Mouse (Mus musculus) intestine, embryonic 16.5 days (tissue): ENCODE results near the gene Jakmip3. TPM values are rescaled to one million over a fixed set of nuclear protein-coding genes. Genes with fewer than 3 reads are reported as not detected.

ENCODE experiments used
- polyA plus RNA-seq: library from polyadenylated mRNA; unstranded; fragments of >200 nt; fragmentation: Nextera tagmentation; extraction: Ambion mirVana; gene quantifications from 2 replicates; pipeline ENCODE4 v1.2.1, GENCODE M21; 2015

Gene Jakmip3
- polyA plus RNA-seq, 1 experiment from 2014 or later: 0.10 TPM

Other genes starting within 250 kb of the Jakmip3 start
- 8.9 and 9.7 TPM in 2 replicates for gene Ppp2r2d, start 94.7 kb upstream of the Jakmip3 start, polyA plus RNA-seq
- gene Mapk1ip1, start 94.5 kb upstream of the Jakmip3 start, polyA plus RNA-seq: 12.8 and 13.8 TPM in 2 replicates
- gene Bnip3, start 31.2 kb upstream of the Jakmip3 start, polyA plus RNA-seq: 192 and 195 TPM in 2 replicates
- 10.0 and 11.6 TPM in 2 replicates for gene Dpysl4, start 145.3 kb downstream of the Jakmip3 start, polyA plus RNA-seq